Mouse (Mus musculus): Measurements from ENCODE around the gene Wfdc6a. TPM values are rescaled to one million over a fixed set of nuclear protein-coding genes. Genes with fewer than 3 reads are reported as not detected.
"Not testable (repeated sequence)": the region's sequence is repeated elsewhere in the genome, so short reads cannot be mapped to it uniquely, and the experiment has no call there.

The Wfdc6a gene
- polyA plus RNA-seq (2016; fragmentation: Nextera tagmentation; extraction: Ambion mirVana), result 0.26 TPM in 1 of 2 replicates, not detected in the other

- not testable (repeated sequence) for H3K9me3 ChIP-seq (replicated peaks); H3K27me3 ChIP-seq (replicated peaks); H3K4me2 ChIP-seq; H3K36me3 ChIP-seq; H3K4me3 ChIP-seq; H3K4me1 ChIP-seq; ATAC-seq; H3K9ac ChIP-seq; H3K27ac ChIP-seq
- WGBS (ENCODE audit: insufficient replicate concordance), result 53% methylated on average over 13 of the region's 13 CpGs
Observed at GRCm38 (mm10) chr2:164585025-164585725, at the start of gene Wfdc6a. Gene Wfdc6a (minus strand): TSS chr2:164585447.

- H3K9ac ChIP-seq, result no peak overlapping the region
- H3K4me3 ChIP-seq, result no peak overlapping the region
- H3K27ac ChIP-seq, result no peak overlapping the region
- no peak for ATAC-seq
- H3K27me3 ChIP-seq (replicated peaks), result no peaks in the 10 kb centered on the region
- no peaks in the 10 kb centered on the region for H3K4me1 ChIP-seq
- no peak overlapping the region for H3K4me2 ChIP-seq
- H3K36me3 ChIP-seq, result no peaks in the 10 kb centered on the region
- 66% methylated on average over 4 of the region's 4 CpGs for WGBS (ENCODE audit: insufficient replicate concordance)
- no peaks in the 10 kb centered on the region for H3K9me3 ChIP-seq (replicated peaks)
Observed at GRCm38 (mm10) chr2:164621775-164622174, 36.5 kb upstream of the Wfdc6a start.

GRCm38 (mm10) chr2:164619050-164619449, 33.8 kb upstream of the Wfdc6a start:
- WGBS (ENCODE audit: insufficient replicate concordance), result 68% methylated on average over 5 of the region's 5 CpGs

GRCm38 (mm10) chr2:164615386-164615785, 30.1 kb upstream of the Wfdc6a start:
- H3K27ac ChIP-seq, result no peak overlapping the region
- no peak overlapping the region for H3K4me3 ChIP-seq
- ATAC-seq, result no peak
- no peaks in the 10 kb centered on the region for H3K36me3 ChIP-seq
- H3K9me3 ChIP-seq (replicated peaks), result no peaks in the 10 kb centered on the region
- no peaks in the 10 kb centered on the region for H3K4me1 ChIP-seq
- 66% methylated on average over 3 of the region's 3 CpGs for WGBS (ENCODE audit: insufficient replicate concordance)
- no peak overlapping the region for H3K9ac ChIP-seq
- no peak overlapping the region for H3K4me2 ChIP-seq
- H3K27me3 ChIP-seq (replicated peaks), result no peaks in the 10 kb centered on the region

More at GRCm38 (mm10) chr2:164619050-164619449, 33.8 kb upstream of the Wfdc6a start:
- H3K4me3 ChIP-seq, result no peak overlapping the region
- no peak overlapping the region for H3K27ac ChIP-seq
- H3K27me3 ChIP-seq (replicated peaks), result no peaks in the 10 kb centered on the region
- H3K4me1 ChIP-seq, result no peaks in the 10 kb centered on the region
- no peaks in the 10 kb centered on the region for H3K9me3 ChIP-seq (replicated peaks)
- no peaks in the 10 kb centered on the region for H3K36me3 ChIP-seq
- H3K9ac ChIP-seq, result no peak overlapping the region
- no peak overlapping the region for H3K4me2 ChIP-seq
- no peak for ATAC-seq

- not testable (repeated sequence) for H3K36me3 ChIP-seq; H3K27ac ChIP-seq; H3K4me3 ChIP-seq; H3K4me2 ChIP-seq; H3K4me1 ChIP-seq; H3K9me3 ChIP-seq (replicated peaks); H3K27me3 ChIP-seq (replicated peaks); H3K9ac ChIP-seq; ATAC-seq
- WGBS (ENCODE audit: insufficient replicate concordance), result 61% methylated on average over 8 of the region's 8 CpGs
Observed at GRCm38 (mm10) chr2:164613471-164613870, 28.2 kb upstream of the Wfdc6a start, which contains the start of the genes Wfdc6b and Wfdc8. Gene Wfdc6b (plus strand): TSS chr2:164613522. Gene Wfdc8 (minus strand): TSS chr2:164613626.

GRCm38 (mm10) chr2:164608781-164609180, 23.5 kb upstream of the Wfdc6a start:
- WGBS (ENCODE audit: insufficient replicate concordance), result 56% methylated on average over 6 of the region's 6 CpGs
- no peak overlapping the region for H3K27ac ChIP-seq
- H3K36me3 ChIP-seq, result no peaks in the 10 kb centered on the region
- no peak overlapping the region for H3K4me2 ChIP-seq
- H3K9ac ChIP-seq, result no peak overlapping the region
- no peak for ATAC-seq
- H3K27me3 ChIP-seq (replicated peaks), result 0 out of 2 replicates have a peak, but pooled peaks cover 4% of the 10 kb centered on the region
- peaks cover 1% of the 10 kb centered on the region; the same call in 1 of the 2 replicates for H3K9me3 ChIP-seq (replicated peaks)
- no peak overlapping the region for H3K4me3 ChIP-seq
- no peaks in the 10 kb centered on the region for H3K4me1 ChIP-seq

GRCm38 (mm10) chr2:164604411-164604810, 19.2 kb upstream of the Wfdc6a start:
- ATAC-seq, result no peak
- Histone ChIP-seq H3K36me3 (no peaks in the 10 kb centered on the region), H3K4me2 (no peak overlapping the region), H3K9ac (no peak overlapping the region), H3K4me3 (no peak overlapping the region), H3K9me3 (replicated peaks) (peaks cover 10% of the 10 kb centered on the region), H3K27ac (no peak overlapping the region), H3K4me1 (no peaks in the 10 kb centered on the region), H3K27me3 (replicated peaks) (0 out of 2 replicates have a peak, but pooled peaks cover 4% of the 10 kb centered on the region)
- 76% methylated on average over 8 of the region's 8 CpGs for WGBS (ENCODE audit: insufficient replicate concordance)

- H3K4me3 ChIP-seq, result no peak overlapping the region
- no peak overlapping the region for H3K4me2 ChIP-seq
- H3K27ac ChIP-seq, result no peak overlapping the region
- H3K9ac ChIP-seq, result no peak overlapping the region
- peaks cover 10% of the 10 kb centered on the region for H3K9me3 ChIP-seq (replicated peaks)
- H3K27me3 ChIP-seq (replicated peaks), result 0 out of 2 replicates have a peak, but pooled peaks cover 4% of the 10 kb centered on the region
- no peak for ATAC-seq
- 54% methylated on average over 3 of the region's 3 CpGs for WGBS (ENCODE audit: insufficient replicate concordance)
- H3K4me1 ChIP-seq, result no peaks in the 10 kb centered on the region
- no peaks in the 10 kb centered on the region for H3K36me3 ChIP-seq
Observed at GRCm38 (mm10) chr2:164603482-164603881, 18.2 kb upstream of the Wfdc6a start.

- H3K27ac ChIP-seq, result no peak overlapping the region
- no peak overlapping the region for H3K9ac ChIP-seq
- H3K27me3 ChIP-seq (replicated peaks), result no peaks in the 10 kb centered on the region
- H3K36me3 ChIP-seq, result no peaks in the 10 kb centered on the region
- 46% methylated on average over 3 of the region's 3 CpGs for WGBS (ENCODE audit: insufficient replicate concordance)
- H3K9me3 ChIP-seq (replicated peaks), result peaks cover 10% of the 10 kb centered on the region
- H3K4me2 ChIP-seq, result no peak overlapping the region
- H3K4me3 ChIP-seq, result no peak overlapping the region
- no peak for ATAC-seq
- no peaks in the 10 kb centered on the region for H3K4me1 ChIP-seq
Observed at GRCm38 (mm10) chr2:164600179-164600578, 14.9 kb upstream of the Wfdc6a start.

- no peaks in the 10 kb centered on the region for H3K9me3 ChIP-seq (replicated peaks)
- no peaks in the 10 kb centered on the region; the same call in 1 of the 2 replicates for H3K27me3 ChIP-seq (replicated peaks)
- H3K4me3 ChIP-seq, result no peak within 1 kb of the TSS
- no peaks in the 10 kb centered on the region for H3K36me3 ChIP-seq
- no peaks in the 10 kb centered on the region for H3K4me1 ChIP-seq
- H3K4me2 ChIP-seq, result no peak within 1 kb of the TSS
- 43% methylated on average over 4 of the region's 4 CpGs for WGBS (ENCODE audit: insufficient replicate concordance)
- no peak within 1 kb of the TSS for H3K27ac ChIP-seq
- no peak for ATAC-seq
- H3K9ac ChIP-seq, result no peak within 1 kb of the TSS
Observed at GRCm38 (mm10) chr2:164593494-164593893, 8.2 kb upstream of the Wfdc6a start, which contains the start of gene Eppin. Gene Eppin (minus strand): TSS chr2:164593594.

GRCm38 (mm10) chr2:164592014-164592413, 6.8 kb upstream of the Wfdc6a start:
- Histone ChIP-seq H3K4me1 (no peaks in the 10 kb centered on the region), H3K4me3 (no peak overlapping the region), H3K36me3 (no peaks in the 10 kb centered on the region), H3K9ac (no peak overlapping the region), H3K4me2 (no peak overlapping the region), H3K27ac (no peak overlapping the region), H3K9me3 (replicated peaks) (no peaks in the 10 kb centered on the region), H3K27me3 (replicated peaks) (no peaks in the 10 kb centered on the region; the same call in 1 of the 2 replicates)
- 8% methylated on average over 4 of the region's 4 CpGs for WGBS (ENCODE audit: insufficient replicate concordance)
- ATAC-seq, result no peak

GRCm38 (mm10) chr2:164573359-164573758, 11.9 kb downstream of the Wfdc6a start, which contains the start of gene Spint3:
Gene Spint3 (minus strand): TSS chr2:164573459.
- not testable (repeated sequence) for H3K36me3 ChIP-seq; H3K9ac ChIP-seq; H3K27ac ChIP-seq; H3K4me1 ChIP-seq; H3K9me3 ChIP-seq (replicated peaks); ATAC-seq; H3K27me3 ChIP-seq (replicated peaks); H3K4me3 ChIP-seq; H3K4me2 ChIP-seq
- WGBS (ENCODE audit: insufficient replicate concordance), result 67% methylated on average over 6 of the region's 6 CpGs

All from liver, embryonic 12.5 days (tissue).